Mouse (Mus musculus) embryonic facial prominence, embryonic 14.5 days (tissue): ENCODE results near the gene Camp. TPM values are rescaled to one million over a fixed set of nuclear protein-coding genes. Genes with fewer than 3 reads are reported as not detected.

Experiments used
- ATAC-seq: fragments of 200-750 bp; cut with Nextera tagmentation; 2 replicates; pipeline ENCODE4 v1.8.0; 2017; ENCODE audit warnings: low read depth, moderate number of reproducible peaks, moderate TSS enrichment
- DNase-seq: peaks from one replicate; pipeline ENCODE4 v3.0.0-alpha.2; 2015; ENCODE audit warnings: low spot score
- H3K27ac ChIP-seq: fragments of 300-500 bp; sonication (generic); replicated peaks from 2 replicates; pipeline ENCODE4 v1.5.1; 2014; ENCODE audit warnings: low read depth, mild to moderate bottlenecking, low read length, moderate library complexity
- H3K27me3 ChIP-seq: fragments of 300-500 bp; sonication (generic); replicated peaks from 2 replicates; pipeline ENCODE4 v1.6.1; 2014; ENCODE audit warnings: low read length; ENCODE audit not compliant: control insufficient read depth, insufficient read depth
- H3K36me3 ChIP-seq: fragments of 300-500 bp; sonication (generic); 2 replicates; pipeline ENCODE4 v1.6.1; 2014; ENCODE audit warnings: low read length, mixed read lengths; ENCODE audit not compliant: control insufficient read depth, insufficient read depth
- H3K4me1 ChIP-seq: fragments of 300-500 bp; sonication (generic); 2 replicates; pipeline ENCODE4 v1.6.1; 2014; ENCODE audit warnings: antibody characterized with exemption, low read length; ENCODE audit not compliant: control insufficient read depth, insufficient read depth
- H3K4me2 ChIP-seq: fragments of 300-500 bp; sonication (generic); 2 replicates; pipeline ENCODE4 v1.6.1; 2014; ENCODE audit warnings: low read depth, mild to moderate bottlenecking, low read length, moderate library complexity, mixed read lengths
- H3K4me3 ChIP-seq: fragments of 300-500 bp; sonication (generic); 2 replicates; pipeline ENCODE4 v1.5.1; 2014; ENCODE audit warnings: low read depth, mild to moderate bottlenecking, low read length
- H3K9ac ChIP-seq: fragments of 300-500 bp; sonication (generic); 2 replicates; pipeline ENCODE4 v1.6.1; 2014; ENCODE audit warnings: low read depth, mild to moderate bottlenecking, low read length, moderate library complexity, mixed read lengths
- H3K9me3 ChIP-seq: fragments of 300-500 bp; sonication (generic); 2 replicates; pipeline ENCODE4 v1.6.1; 2016; ENCODE audit warnings: low read length; ENCODE audit not compliant: control insufficient read depth
- WGBS: fragments of 180-500 bp; shearing (Covaris S2); extraction: QIAGEN DNeasy Blood & Tissue Kit; methylation state at CpG from one replicate; pipeline ENCODE4 v1.1.7; 2014; 5-methylcytosine and 5-hydroxymethylcytosine counted together
- polyA plus RNA-seq: library from polyadenylated mRNA; unstranded; fragments of >200 nt; fragmentation: Nextera tagmentation; extraction: Ambion mirVana; gene quantifications from 2 replicates; pipeline ENCODE4 v1.2.1, GENCODE M21; 2014

Gene Camp
- polyA plus RNA-seq, 1 experiment from 2014 or later, result 4.9 TPM

GRCm38 (mm10) chr9:109886259-109886658 lies 36.8 kb upstream of the Camp start:
- Histone ChIP-seq H3K27me3 (no peaks in the 10 kb centered on the region), H3K4me2 (no peak overlapping the region), H3K4me3 (no peak overlapping the region), H3K36me3 (peaks cover 100% of the 10 kb centered on the region), H3K27ac (no peak overlapping the region), H3K9ac (no peak overlapping the region), H3K4me1 (no peaks in the 10 kb centered on the region), H3K9me3 (no peaks in the 10 kb centered on the region)
- ATAC-seq, result no peak
- WGBS, result 81% methylated on average over 4 of the region's 4 CpGs
- DNase-seq, result no peak

GRCm38 (mm10) chr9:109879305-109879704 lies 29.9 kb upstream of the Camp start:
- 97% methylated on average over 1 of the region's 1 CpGs for WGBS
- H3K36me3 ChIP-seq, result peaks cover 70% of the 10 kb centered on the region
- H3K4me3 ChIP-seq, result no peak overlapping the region
- DNase-seq, result no peak
- H3K27ac ChIP-seq, result no peak overlapping the region
- H3K27me3 ChIP-seq, result no peaks in the 10 kb centered on the region
- H3K4me2 ChIP-seq, result no peak overlapping the region
- H3K9me3 ChIP-seq, result no peaks in the 10 kb centered on the region
- no peak for ATAC-seq
- no peak overlapping the region for H3K9ac ChIP-seq
- H3K4me1 ChIP-seq, result no peaks in the 10 kb centered on the region; the same call in 1 of the 2 replicates

- no peak for DNase-seq
- H3K4me1 ChIP-seq, result no peaks in the 10 kb centered on the region; the same call in 1 of the 2 replicates
- 78% methylated on average over 5 of the region's 5 CpGs for WGBS
- no peaks in the 10 kb centered on the region for H3K27me3 ChIP-seq
- no peak for ATAC-seq
- H3K27ac ChIP-seq, result no peak overlapping the region
- no peaks in the 10 kb centered on the region for H3K9me3 ChIP-seq
- peaks cover 54% of the 10 kb centered on the region for H3K36me3 ChIP-seq
- H3K4me2 ChIP-seq, result peak overlapping the region; percentile 89
- peak overlapping the region; percentile 97 for H3K9ac ChIP-seq
- peak overlapping the region; percentile 98 for H3K4me3 ChIP-seq
These were observed 28.2 kb upstream of the Camp start for GRCm38 (mm10) chr9:109877666-109878065.

- H3K9me3 ChIP-seq, result no peaks in the 10 kb centered on the region
- peak overlapping the region; percentile 89 for H3K4me2 ChIP-seq
- H3K36me3 ChIP-seq, result peaks cover 45% of the 10 kb centered on the region
- peak overlapping the region; percentile 97 for H3K9ac ChIP-seq
- peak overlapping the region; percentile 93 for H3K27ac ChIP-seq
- H3K4me1 ChIP-seq, result no peaks in the 10 kb centered on the region; the same call in 1 of the 2 replicates
- WGBS, result 2% methylated on average over 3 of the region's 3 CpGs
- H3K27me3 ChIP-seq, result no peaks in the 10 kb centered on the region
- ATAC-seq (no peak), DNase-seq (peak; percentile 38)
- peak overlapping the region; percentile 98 for H3K4me3 ChIP-seq
These were observed 27.3 kb upstream of the Camp start for GRCm38 (mm10) chr9:109876756-109877155.

GRCm38 (mm10) chr9:109875695-109876601 lies 26.5 kb upstream of the Camp start:
- H3K9me3 ChIP-seq, result no peaks in the 10 kb centered on the region
- WGBS, result under 1% methylated on average over 29 of the region's 76 CpGs

GRCm38 (mm10) chr9:109874797-109875691 lies 25.6 kb upstream of the Camp start, which contains the start of gene Cdc25a:
TSS of gene Cdc25a (plus strand) at chr9:109875579.
- H3K27me3 ChIP-seq, result no peaks in the 10 kb centered on the region
- peak within 1 kb of the TSS; percentile 98 for H3K4me3 ChIP-seq
- H3K36me3 ChIP-seq, result peaks cover 28% of the 10 kb centered on the region
- peak within 1 kb of the TSS; percentile 97 for H3K9ac ChIP-seq
- H3K27ac ChIP-seq, result peak within 1 kb of the TSS; percentile 93
- DNase-seq, result peak; percentile 100
- H3K9me3 ChIP-seq, result no peaks in the 10 kb centered on the region
- no peaks in the 10 kb centered on the region; the same call in 1 of the 2 replicates for H3K4me1 ChIP-seq
- WGBS, result 8% methylated on average over 32 of the region's 33 CpGs
- ATAC-seq, result peak; percentile 95
- H3K4me2 ChIP-seq, result peak within 1 kb of the TSS; percentile 89

More at GRCm38 (mm10) chr9:109875695-109876601, 26.5 kb upstream of the Camp start:
- no peaks in the 10 kb centered on the region; the same call in 1 of the 2 replicates for H3K4me1 ChIP-seq
- peak overlapping the region; percentile 98 for H3K4me3 ChIP-seq
- peak overlapping the region; percentile 89 for H3K4me2 ChIP-seq
- ATAC-seq (peak; percentile 66), DNase-seq (peak; percentile 63)
- peak overlapping the region; percentile 93 for H3K27ac ChIP-seq
- H3K36me3 ChIP-seq, result peaks cover 37% of the 10 kb centered on the region
- peak overlapping the region; percentile 97 for H3K9ac ChIP-seq
- H3K27me3 ChIP-seq, result no peaks in the 10 kb centered on the region

- no peak for ATAC-seq
- no peaks in the 10 kb centered on the region for H3K36me3 ChIP-seq
- H3K9me3 ChIP-seq, result no peaks in the 10 kb centered on the region
- no peak for DNase-seq
- H3K27me3 ChIP-seq, result no peaks in the 10 kb centered on the region
- no peak overlapping the region for H3K4me2 ChIP-seq
- no peaks in the 10 kb centered on the region for H3K4me1 ChIP-seq
- H3K9ac ChIP-seq, result no peak overlapping the region
- H3K27ac ChIP-seq, result no peak overlapping the region
- H3K4me3 ChIP-seq, result no peak overlapping the region
- WGBS, result 34% methylated on average over 6 of the region's 6 CpGs
These were observed 21.7 kb upstream of the Camp start for GRCm38 (mm10) chr9:109870983-109871572.

- Histone ChIP-seq H3K4me1 (no peaks in the 10 kb centered on the region), H3K4me3 (no peak overlapping the region), H3K36me3 (no peaks in the 10 kb centered on the region), H3K4me2 (no peak overlapping the region), H3K27me3 (no peaks in the 10 kb centered on the region), H3K9ac (no peak overlapping the region), H3K9me3 (no peaks in the 10 kb centered on the region), H3K27ac (no peak overlapping the region)
- DNase-seq (no peak), ATAC-seq (no peak)
- WGBS, result 69% methylated on average over 2 of the region's 2 CpGs
These were observed 16.8 kb upstream of the Camp start for GRCm38 (mm10) chr9:109866218-109866617.
